Mouse (Mus musculus) MEL (cell line): ENCODE results near the gene Tnnt1.

Experiments
- CTCF ChIP-seq, 3 experiments: IDR thresholded peaks in 2 of 3; conservative IDR thresholded peaks in 1 of 3; 2 replicates each; pipeline ENCODE4 v1.5.1; 2011 to 2012; ENCODE audit warnings: low read length in 3 of 3, low read depth in 2 of 3, mild to moderate bottlenecking in 2 of 3, improper control_type of control experiment in 1 of 3, inconsistent platforms in 1 of 3, mixed read lengths in 1 of 3, moderate library complexity in 1 of 3; ENCODE audit not compliant: control insufficient read depth in 1 of 3, insufficient read depth in 1 of 3, poor library complexity in 1 of 3, severe bottlenecking in 1 of 3
- E2F4 ChIP-seq: IDR thresholded peaks from 2 replicates; pipeline ENCODE4 v1.6.1; 2011; ENCODE audit warnings: low read depth, low read length, improper control_type of control experiment, borderline replicate concordance
- ELF1 ChIP-seq: IDR thresholded peaks from 2 replicates; pipeline ENCODE4 v1.6.1; 2014; ENCODE audit warnings: low read depth, mild to moderate bottlenecking, inconsistent platforms, low read length, improper control_type of control experiment, moderate library complexity
- EP300 ChIP-seq, 2 experiments: IDR thresholded peaks; 2 replicates each; pipeline ENCODE4 v1.6.1; 2011; ENCODE audit warnings: improper control_type of control experiment in 2 of 2, low read length in 2 of 2, low read depth in 1 of 2, mild to moderate bottlenecking in 1 of 2
- GATA1 ChIP-seq: IDR thresholded peaks from 2 replicates; pipeline ENCODE4 v1.6.1; 2011; ENCODE audit warnings: low read depth, low read length, improper control_type of control experiment
- NRF1 ChIP-seq: IDR thresholded peaks from 2 replicates; pipeline ENCODE4 v1.6.1; 2014; ENCODE audit warnings: low read depth, mild to moderate bottlenecking, inconsistent platforms, low read length, improper control_type of control experiment, moderate library complexity; ENCODE audit not compliant: poor library complexity, insufficient read depth, severe bottlenecking
- RAD21 ChIP-seq: IDR thresholded peaks from 2 replicates; pipeline ENCODE4 v1.6.1; 2011; ENCODE audit warnings: mild to moderate bottlenecking, low read depth, low read length, improper control_type of control experiment
- TAL1 ChIP-seq: IDR thresholded peaks from 2 replicates; pipeline ENCODE4 v1.6.1; 2012; ENCODE audit warnings: mild to moderate bottlenecking, inconsistent platforms, low read length, moderate library complexity, mixed read lengths
- USF1 ChIP-seq: IDR thresholded peaks from 2 replicates; pipeline ENCODE4 v1.6.1; 2014; ENCODE audit warnings: low read depth, mild to moderate bottlenecking, inconsistent platforms, low read length, improper control_type of control experiment, moderate library complexity
- ZNF384 ChIP-seq: IDR thresholded peaks from 2 replicates; pipeline ENCODE4 v1.6.1; 2012; ENCODE audit warnings: low read depth, mild to moderate bottlenecking, inconsistent platforms, low read length, improper control_type of control experiment

DNA sequence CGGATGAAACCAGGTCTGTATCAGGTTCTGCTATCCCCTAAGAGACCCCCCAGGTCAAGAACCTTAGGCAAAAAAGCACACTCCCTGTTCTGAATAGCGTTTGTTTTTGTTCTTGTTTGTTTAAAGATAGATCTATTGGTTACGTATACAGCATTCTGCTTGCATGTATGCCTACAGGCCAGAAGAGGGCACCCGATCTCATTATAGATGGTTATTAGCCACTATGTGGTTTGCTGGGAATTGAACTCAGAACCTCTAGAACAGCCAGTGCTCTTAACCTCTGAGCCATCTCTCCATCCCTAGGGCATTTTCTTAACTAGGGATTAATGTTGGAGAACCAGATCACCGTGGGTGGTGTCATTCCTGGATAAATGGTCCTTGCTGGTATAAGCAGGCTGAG lies 25.2 kb upstream of the Tnnt1 start:
- TF ChIP-seq CTCF (IDR thresholded peaks at IDR 0.05 in 2 of 3, conservative IDR thresholded peaks at IDR 0.05 in 1 of 3; ENCODE audit: control insufficient read depth in 1 of 3, insufficient read depth in 1 of 3, low read depth in 2 of 3, low read length in 3 of 3, poor library complexity in 1 of 3, severe bottlenecking in 1 of 3) (peak in 2 of 3 experiments; percentile 5 to 27; a peak in 2 of 6 replicates), ZNF384 (no peak), RAD21 (no peak; the same call in 1 of the 2 replicates), NRF1 (no peak), USF1 (no peak), E2F4 (no peak), ELF1 (no peak), TAL1 (no peak), EP300 (IDR thresholded peaks at IDR 0.05; ENCODE audit: low read depth in 1 of 2, low read length in 2 of 2) (no peak), GATA1 (no peak)
